Mouse (Mus musculus) forebrain, embryonic 12.5 days (tissue): ENCODE results near the gene Rpl18. TPM values are rescaled to one million over a fixed set of nuclear protein-coding genes. Genes with fewer than 3 reads are reported as not detected.
A peak's percentile ranks its signal among the peaks of the same experiment; 100 is the strongest.

Source experiments
- ATAC-seq: fragments of 200-750 bp; cut with Nextera tagmentation; 2 replicates; pipeline ENCODE4 v1.8.0; 2017; ENCODE audit warnings: moderate TSS enrichment; ENCODE audit not compliant: low FRiP score
- H3K27ac ChIP-seq: fragments of 300-500 bp; sonication (generic); 2 replicates; pipeline ENCODE4 v1.5.1; 2016; ENCODE audit warnings: mild to moderate bottlenecking
- H3K27me3 ChIP-seq: fragments of 300-500 bp; sonication (generic); 2 replicates; pipeline ENCODE4 v1.6.1; 2016; ENCODE audit warnings: mild to moderate bottlenecking
- H3K36me3 ChIP-seq: fragments of 300-500 bp; sonication (generic); replicated peaks from 2 replicates; pipeline ENCODE4 v1.6.1; 2016; ENCODE audit warnings: mild to moderate bottlenecking
- H3K4me1 ChIP-seq: fragments of 300-500 bp; sonication (generic); 2 replicates; pipeline ENCODE4 v1.6.1; 2016
- H3K4me2 ChIP-seq: fragments of 300-500 bp; sonication (generic); 2 replicates; pipeline ENCODE4 v1.6.1; 2016; ENCODE audit warnings: mild to moderate bottlenecking, moderate library complexity
- H3K4me3 ChIP-seq: fragments of 300-500 bp; sonication (generic); replicated peaks from 2 replicates; pipeline ENCODE4 v1.5.1; 2016; ENCODE audit warnings: mild to moderate bottlenecking
- H3K9ac ChIP-seq: fragments of 300-500 bp; sonication (generic); 2 replicates; pipeline ENCODE4 v1.6.1; 2016; ENCODE audit warnings: mild to moderate bottlenecking
- H3K9me3 ChIP-seq: fragments of 300-500 bp; sonication (generic); 2 replicates; pipeline ENCODE4 v1.6.1; 2016
- WGBS: fragments of 180-500 bp; shearing (Covaris S2); methylation state at CpG from one replicate; pipeline ENCODE4 v1.1.7; 2016; 5-methylcytosine and 5-hydroxymethylcytosine counted together
- polyA plus RNA-seq: library from polyadenylated mRNA; unstranded; fragments of >200 nt; fragmentation: Nextera tagmentation; extraction: Ambion mirVana; gene quantifications from 2 replicates; pipeline ENCODE4 v1.2.1, GENCODE M21; 2016

Gene Rpl18
- polyA plus RNA-seq: 707 and 745 TPM in 2 replicates

DNA sequence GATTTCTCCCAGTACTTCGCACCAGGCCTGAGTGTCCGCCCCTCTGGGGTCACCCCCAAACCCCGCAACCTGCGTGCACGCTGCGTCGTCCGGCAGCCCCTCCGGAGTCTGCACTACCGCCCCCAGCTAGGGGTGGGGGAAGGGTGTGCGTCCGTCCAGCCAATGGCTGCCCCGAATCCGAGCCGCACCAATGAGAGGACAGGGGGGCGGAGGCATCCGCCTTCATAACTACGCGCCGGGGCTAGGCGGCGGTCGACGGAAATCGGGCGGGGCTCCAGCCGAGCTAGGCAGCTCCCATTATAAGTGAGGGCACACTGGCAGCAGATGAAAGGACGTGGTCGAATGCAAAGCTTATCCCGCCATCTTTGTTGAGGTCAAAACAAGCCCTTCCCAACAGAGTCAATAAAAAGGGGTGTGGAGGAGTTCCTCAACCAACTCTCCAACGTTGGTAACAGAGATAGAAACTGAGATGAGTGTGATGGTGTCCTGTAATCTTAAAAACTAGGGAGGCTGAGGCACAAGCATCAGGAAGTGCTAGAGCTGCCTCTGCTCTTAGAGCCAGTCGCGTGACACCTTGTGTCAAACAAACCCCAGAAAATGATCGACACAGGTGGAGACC lies at the start of gene Rpl18:
TSS of gene Rpl18 (plus strand) at position 368 of the 619 bp plus-strand sequence.
- peak within 1 kb of the TSS; percentile 76 for H3K9ac ChIP-seq

DNA sequence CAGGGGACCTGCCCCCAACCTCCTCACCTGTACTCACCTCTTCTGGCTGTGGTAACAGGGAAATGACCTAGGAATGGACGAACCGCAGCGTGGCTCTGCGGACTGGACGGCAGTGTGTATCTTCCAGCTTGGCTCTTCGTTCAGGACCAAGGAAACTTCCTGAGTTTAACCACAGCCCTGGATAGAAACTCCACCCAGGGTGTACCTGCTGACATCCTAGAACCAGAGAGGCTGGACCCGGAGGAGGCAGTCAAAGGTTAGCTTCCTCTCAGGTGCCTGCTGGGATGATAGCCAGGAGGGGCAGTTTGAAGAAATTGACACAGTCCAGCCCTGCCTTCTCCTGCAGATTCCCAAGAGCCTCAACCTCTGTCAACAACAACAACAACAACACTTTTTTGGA lies 49.1 kb upstream of the Rpl18 start, which contains the start of gene Fut2:
TSS of gene Fut2 (minus strand) at position 234 of the 400 bp plus-strand sequence.
- WGBS: 86% methylated on average over 7 of the region's 7 CpGs
- H3K9ac ChIP-seq: no peak within 1 kb of the TSS

More for the DNA sequence above, at the start of gene Rpl18:
- Histone ChIP-seq H3K36me3 (peaks cover 46% of the 10 kb centered on the region), H3K27me3 (no peaks in the 10 kb centered on the region), H3K4me3 (peak within 1 kb of the TSS; percentile 66), H3K4me1 (peaks cover 45% of the 10 kb centered on the region), H3K27ac (peak within 1 kb of the TSS; percentile 67), H3K9me3 (no peaks in the 10 kb centered on the region), H3K4me2 (peak within 1 kb of the TSS; percentile 93)
- 9% methylated on average over 34 of the region's 34 CpGs for WGBS
- peak; percentile 92 for ATAC-seq

DNA sequence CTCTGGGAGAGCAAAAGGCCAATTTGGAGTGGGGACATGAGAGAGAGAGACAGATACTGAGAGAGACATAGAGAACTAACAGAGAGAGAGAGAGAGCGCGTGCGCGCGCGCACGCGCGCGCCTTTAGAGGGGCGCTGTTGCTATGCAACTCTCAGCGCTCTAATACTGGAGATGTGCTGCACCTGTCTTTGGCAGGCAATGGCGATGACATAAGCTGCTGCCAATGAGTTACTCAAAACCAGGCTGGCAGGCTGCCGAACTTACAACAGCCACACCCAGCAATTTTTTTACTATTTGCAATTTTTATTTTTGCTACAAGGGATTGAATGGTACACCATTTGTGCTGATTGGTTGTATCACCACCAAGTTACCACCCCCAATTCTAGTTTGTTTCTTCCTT lies 47.5 kb upstream of the Rpl18 start:
- no peak overlapping the region for H3K27ac ChIP-seq
- H3K9me3 ChIP-seq: no peaks in the 10 kb centered on the region
- ATAC-seq: no peak
- H3K4me2 ChIP-seq: no peak overlapping the region
- WGBS: 64% methylated on average over 14 of the region's 14 CpGs
- H3K4me1 ChIP-seq: no peaks in the 10 kb centered on the region
- peaks cover 4% of the 10 kb centered on the region; the same call in 1 of the 2 replicates for H3K27me3 ChIP-seq
- no peak overlapping the region for H3K4me3 ChIP-seq
- H3K9ac ChIP-seq: no peak overlapping the region
- H3K36me3 ChIP-seq: no peaks in the 10 kb centered on the region

More for the DNA sequence above, 49.1 kb upstream of the Rpl18 start, which contains the start of gene Fut2:
- no peaks in the 10 kb centered on the region for H3K4me1 ChIP-seq
- no peaks in the 10 kb centered on the region for H3K36me3 ChIP-seq
- no peak for ATAC-seq
- H3K9me3 ChIP-seq: no peaks in the 10 kb centered on the region
- peaks cover 4% of the 10 kb centered on the region; the same call in 1 of the 2 replicates for H3K27me3 ChIP-seq
- H3K27ac ChIP-seq: no peak within 1 kb of the TSS
- no peak within 1 kb of the TSS for H3K4me3 ChIP-seq
- H3K4me2 ChIP-seq: no peak within 1 kb of the TSS

DNA sequence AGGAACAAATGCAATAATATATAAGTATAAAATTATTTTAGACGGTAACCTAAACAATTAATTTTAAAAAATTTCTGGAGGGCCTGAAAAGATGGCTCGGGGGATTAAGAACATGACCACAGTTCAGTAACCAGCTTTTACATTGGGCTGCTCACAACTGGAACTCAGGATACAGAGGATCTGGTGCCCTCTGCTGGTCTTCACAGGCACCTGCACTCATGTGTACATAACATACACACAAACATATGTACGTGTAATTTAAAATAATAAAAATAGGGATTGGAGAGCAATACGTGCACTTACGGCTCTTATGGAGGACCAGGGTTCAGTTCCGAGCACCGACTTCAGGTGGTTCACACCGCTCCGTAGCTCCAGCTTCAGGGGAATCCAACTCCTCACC lies 46.3 kb upstream of the Rpl18 start:
- no peaks in the 10 kb centered on the region for H3K4me1 ChIP-seq
- H3K4me3 ChIP-seq: no peak overlapping the region
- H3K36me3 ChIP-seq: no peaks in the 10 kb centered on the region
- H3K27ac ChIP-seq: no peak overlapping the region
- no peak for ATAC-seq
- H3K9ac ChIP-seq: no peak overlapping the region
- H3K9me3 ChIP-seq: no peaks in the 10 kb centered on the region
- H3K4me2 ChIP-seq: no peak overlapping the region
- WGBS: 97% methylated on average over 9 of the region's 9 CpGs
- H3K27me3 ChIP-seq: 0 out of 2 replicates have a peak, but pooled peaks cover 5% of the 10 kb centered on the region

DNA sequence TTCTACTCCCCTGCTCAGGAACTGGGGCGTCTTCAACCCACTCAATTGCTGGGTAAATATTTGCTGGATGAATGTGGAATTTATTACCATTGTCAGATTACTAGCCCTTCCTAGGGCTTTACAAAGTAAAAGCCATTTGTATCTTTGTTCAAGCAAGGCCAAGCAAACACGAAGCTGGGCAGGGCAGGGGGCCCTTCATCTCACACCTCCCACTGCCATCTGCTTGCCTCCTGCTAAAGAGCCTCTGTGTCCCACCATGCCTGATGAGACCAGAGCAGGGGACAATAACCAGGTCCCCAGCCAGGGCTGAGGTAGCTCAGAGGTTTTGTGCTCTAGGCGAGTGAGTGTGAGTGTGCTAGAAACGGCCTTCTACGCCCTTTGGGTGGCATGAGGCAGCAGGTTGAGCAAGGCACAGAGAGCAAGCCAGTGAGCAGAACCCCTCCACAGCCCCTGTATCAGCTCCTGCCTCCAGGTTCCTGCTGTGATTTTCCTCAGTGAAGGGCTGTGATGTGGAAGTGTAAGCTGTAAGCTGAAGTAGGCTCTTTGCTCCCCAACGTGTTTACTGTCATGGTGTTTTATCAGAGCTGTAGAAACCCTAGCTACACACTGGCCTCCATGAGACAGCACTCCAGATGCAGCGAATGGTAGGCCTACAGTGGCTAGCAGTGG lies 37.5 kb upstream of the Rpl18 start:
- no peak overlapping the region for H3K4me2 ChIP-seq
- H3K36me3 ChIP-seq: no peaks in the 10 kb centered on the region
- H3K4me1 ChIP-seq: peaks cover 5% of the 10 kb centered on the region
- peaks cover 10% of the 10 kb centered on the region; the same call in 1 of the 2 replicates for H3K27me3 ChIP-seq
- 86% methylated on average over 7 of the region's 7 CpGs for WGBS
- no peak overlapping the region for H3K27ac ChIP-seq
- H3K9ac ChIP-seq: no peak overlapping the region
- H3K9me3 ChIP-seq: no peaks in the 10 kb centered on the region
- no peak overlapping the region for H3K4me3 ChIP-seq
- no peak for ATAC-seq

DNA sequence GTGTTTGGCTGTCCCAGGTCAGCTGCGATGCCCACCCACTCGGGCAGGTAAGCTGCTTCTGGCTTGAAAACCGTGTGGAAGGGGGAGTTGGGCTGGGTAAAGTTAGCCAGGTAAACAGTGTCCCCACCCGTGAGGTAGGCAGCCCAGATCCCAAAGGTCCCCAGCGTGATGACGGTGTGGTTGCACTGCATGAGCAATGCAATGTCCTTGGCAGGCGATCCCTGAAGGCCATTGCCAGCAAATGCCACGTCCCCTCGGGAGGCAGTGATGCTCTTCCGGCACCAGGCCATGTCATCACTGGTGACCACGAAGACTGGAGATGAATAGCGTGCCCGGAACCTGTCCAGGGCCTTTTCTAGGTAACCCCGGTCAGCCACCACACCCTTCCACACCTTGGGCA lies 36.7 kb upstream of the Rpl18 start:
- WGBS: 94% methylated on average over 14 of the region's 14 CpGs
- Histone ChIP-seq H3K9me3 (no peaks in the 10 kb centered on the region), H3K4me3 (no peak overlapping the region), H3K27me3 (peaks cover 9% of the 10 kb centered on the region; the same call in 1 of the 2 replicates), H3K4me2 (no peak overlapping the region), H3K27ac (no peak overlapping the region), H3K36me3 (no peaks in the 10 kb centered on the region), H3K4me1 (peaks cover 9% of the 10 kb centered on the region), H3K9ac (no peak overlapping the region)
- ATAC-seq: no peak

DNA sequence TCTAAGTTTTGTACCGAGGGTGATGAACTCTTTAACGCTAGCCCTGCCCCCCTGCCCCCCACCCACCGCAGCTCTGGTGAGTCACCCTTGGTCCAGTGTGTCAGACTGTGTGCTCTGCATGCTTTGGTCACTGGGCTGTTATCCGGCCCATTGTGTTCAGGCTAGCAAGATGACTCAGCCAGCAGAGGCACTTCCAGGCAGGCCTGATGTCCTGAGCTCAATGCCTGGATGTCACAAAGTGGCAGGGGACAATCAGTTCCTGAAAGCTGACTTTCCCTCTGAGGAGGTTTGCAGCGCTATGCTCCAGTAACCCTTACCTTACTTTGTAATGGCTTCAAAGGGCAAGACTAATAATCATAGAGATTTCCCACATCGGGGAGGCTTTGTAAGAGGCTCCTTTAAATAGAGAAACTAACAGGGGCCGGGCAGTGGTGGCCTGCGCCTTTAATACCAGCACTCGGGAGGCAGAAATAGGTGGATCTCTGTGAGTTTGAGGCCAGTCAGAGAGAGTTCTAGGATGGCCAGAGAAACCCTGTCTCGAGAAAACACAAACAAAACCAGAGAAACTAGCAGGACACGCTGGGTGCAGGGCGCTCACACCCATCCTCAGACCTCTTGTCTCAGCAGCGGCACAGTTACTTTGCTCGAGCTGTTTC lies 35.2 kb upstream of the Rpl18 start:
- H3K27me3 ChIP-seq: peaks cover 12% of the 10 kb centered on the region

DNA sequence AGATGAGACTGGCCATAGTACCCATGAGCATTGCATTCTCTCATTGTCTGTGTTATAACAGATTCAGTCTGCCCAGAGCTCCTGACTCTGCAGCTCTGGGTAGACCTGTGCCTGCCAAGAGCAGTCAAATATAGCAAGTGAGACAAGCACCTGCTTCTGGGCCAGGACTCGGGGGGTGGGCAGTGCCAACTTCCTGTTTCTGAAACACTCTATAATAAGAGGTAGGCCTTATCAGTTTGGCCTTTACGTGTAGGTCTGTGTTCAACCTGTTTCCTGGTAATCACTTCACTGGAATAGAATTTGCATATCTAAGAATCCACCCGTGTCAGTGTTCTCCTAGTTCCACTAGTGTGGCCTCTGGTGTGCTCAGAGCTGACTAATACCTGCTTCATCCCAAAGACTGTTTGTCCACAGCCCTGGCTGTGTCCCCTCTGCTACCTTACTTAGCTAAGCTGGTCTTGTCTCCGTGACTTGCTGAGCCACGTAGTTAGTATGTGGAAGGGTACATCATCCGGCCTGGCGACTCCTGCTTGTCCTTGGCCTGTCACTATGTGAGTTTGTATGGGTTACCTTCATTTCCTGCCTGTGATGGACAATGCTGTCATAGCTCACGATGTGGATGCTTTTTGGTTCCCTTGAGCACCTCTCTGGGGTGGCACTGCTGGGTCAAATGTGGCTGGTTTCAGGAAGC lies 34.1 kb upstream of the Rpl18 start:
- WGBS: 91% methylated on average over 8 of the region's 8 CpGs
- no peak overlapping the region for H3K4me2 ChIP-seq
- no peaks in the 10 kb centered on the region for H3K9me3 ChIP-seq
- peaks cover 13% of the 10 kb centered on the region for H3K4me1 ChIP-seq
- no peaks in the 10 kb centered on the region for H3K36me3 ChIP-seq
- no peak for ATAC-seq
- H3K27me3 ChIP-seq: peaks cover 20% of the 10 kb centered on the region
- no peak overlapping the region for H3K27ac ChIP-seq
- H3K4me3 ChIP-seq: no peak overlapping the region
- H3K9ac ChIP-seq: no peak overlapping the region

More for the DNA sequence above, 35.2 kb upstream of the Rpl18 start:
- H3K9me3 ChIP-seq: no peaks in the 10 kb centered on the region
- no peak for ATAC-seq
- 68% methylated on average over 14 of the region's 14 CpGs for WGBS
- no peak overlapping the region for H3K27ac ChIP-seq
- no peak overlapping the region for H3K9ac ChIP-seq
- H3K4me1 ChIP-seq: peaks cover 9% of the 10 kb centered on the region
- no peak overlapping the region for H3K4me2 ChIP-seq
- H3K4me3 ChIP-seq: no peak overlapping the region
- no peaks in the 10 kb centered on the region for H3K36me3 ChIP-seq

DNA sequence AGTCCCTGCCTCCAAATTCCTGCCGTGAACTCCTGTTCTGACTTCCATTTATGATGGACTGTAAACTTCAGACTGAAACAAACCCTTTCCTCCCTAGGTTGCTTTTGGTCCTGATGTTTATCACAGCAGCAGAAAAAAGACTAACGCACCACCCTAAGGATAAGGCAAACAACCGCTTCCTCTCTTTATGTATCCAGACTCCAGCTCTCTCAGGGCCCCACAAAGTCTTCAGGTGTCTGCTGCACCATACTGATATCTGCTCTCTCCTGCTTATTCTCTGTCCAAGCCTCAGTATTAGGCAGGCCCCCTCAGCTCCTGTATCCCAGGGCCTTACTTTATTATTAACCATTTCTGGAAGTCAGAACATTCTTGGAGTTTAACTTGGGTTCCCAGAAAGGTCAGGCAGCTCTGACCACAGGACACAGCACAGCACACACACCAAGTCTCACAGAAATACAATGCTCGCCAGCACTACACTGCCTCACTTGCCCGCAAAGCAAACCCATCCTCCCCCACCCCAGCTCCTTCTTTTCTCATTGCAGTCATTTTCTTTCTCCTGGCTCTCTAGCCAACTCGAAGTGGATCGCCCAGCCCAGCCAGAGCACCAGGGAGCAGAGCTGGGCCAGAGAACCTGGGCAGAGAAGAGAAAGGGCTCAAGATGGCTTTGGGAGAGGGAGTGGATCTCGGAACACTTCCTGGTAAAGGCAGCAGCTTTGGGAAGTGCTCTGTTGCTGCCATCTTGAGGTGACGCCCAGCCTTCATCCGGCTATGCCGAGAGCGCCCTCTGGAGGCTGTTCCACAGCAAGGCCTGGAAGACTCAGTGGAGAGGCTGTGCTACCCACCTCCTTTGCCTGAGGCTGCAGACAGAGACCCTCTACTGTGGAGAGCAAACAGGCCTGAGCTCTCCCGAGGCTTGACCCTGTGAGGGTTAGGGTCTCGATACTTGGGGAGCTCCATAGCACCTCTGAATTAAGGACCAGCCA lies 32.8 kb upstream of the Rpl18 start:
- Histone ChIP-seq H3K27me3 (peaks cover 21% of the 10 kb centered on the region), H3K9me3 (no peaks in the 10 kb centered on the region), H3K27ac (peak overlapping the region; percentile 71), H3K36me3 (no peaks in the 10 kb centered on the region), H3K4me1 (peaks cover 15% of the 10 kb centered on the region), H3K4me3 (peak overlapping the region; percentile 21), H3K9ac (no peak overlapping the region; the same call in 1 of the 2 replicates), H3K4me2 (peak overlapping the region; percentile 42)
- ATAC-seq: peak; percentile 87
- WGBS: 29% methylated on average over 14 of the region's 14 CpGs

DNA sequence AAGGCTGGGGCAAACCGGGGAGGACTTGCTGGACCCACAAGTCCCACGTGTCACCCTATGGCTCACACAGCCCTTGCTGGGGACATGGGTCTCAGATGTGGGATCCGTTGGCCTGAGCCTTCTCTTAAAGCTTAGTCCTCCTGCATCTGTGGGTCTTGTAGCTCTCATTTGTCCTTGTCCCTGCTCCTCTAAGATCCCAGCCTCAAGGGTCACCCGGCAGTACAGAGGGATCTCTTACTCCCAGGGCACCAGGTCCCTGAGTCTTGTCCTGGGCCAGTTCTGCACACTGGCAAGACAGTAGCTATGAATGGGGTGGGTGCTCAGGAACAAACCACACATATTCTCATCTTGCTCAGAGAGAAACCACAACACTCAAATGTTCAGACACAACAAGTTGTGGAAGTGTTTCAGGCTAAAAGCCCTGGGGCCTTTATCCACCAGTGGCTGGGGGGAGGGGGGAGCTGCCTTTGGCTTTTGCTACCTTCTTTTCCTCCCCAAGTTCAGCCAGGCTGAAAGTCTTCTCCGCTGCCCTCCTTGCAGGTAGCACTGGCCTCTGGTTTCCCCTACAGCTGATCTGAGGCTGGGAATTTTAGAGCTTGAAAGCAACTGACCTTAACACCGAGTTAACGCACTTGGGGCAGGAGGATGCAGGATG lies 31.7 kb upstream of the Rpl18 start, which contains the start of gene Ntn5:
TSS of gene Ntn5 (plus strand) at position 627 of the 655 bp plus-strand sequence.
- no peak within 1 kb of the TSS for H3K27ac ChIP-seq
- H3K9me3 ChIP-seq: no peaks in the 10 kb centered on the region
- H3K27me3 ChIP-seq: peaks cover 21% of the 10 kb centered on the region
- peak within 1 kb of the TSS; percentile 21; the same call in 1 of the 2 replicates for H3K4me3 ChIP-seq
- H3K4me1 ChIP-seq: peaks cover 15% of the 10 kb centered on the region
- no peak for ATAC-seq
- no peaks in the 10 kb centered on the region for H3K36me3 ChIP-seq
- 73% methylated on average over 7 of the region's 7 CpGs for WGBS
- H3K4me2 ChIP-seq: no peak within 1 kb of the TSS
- H3K9ac ChIP-seq: no peak within 1 kb of the TSS

DNA sequence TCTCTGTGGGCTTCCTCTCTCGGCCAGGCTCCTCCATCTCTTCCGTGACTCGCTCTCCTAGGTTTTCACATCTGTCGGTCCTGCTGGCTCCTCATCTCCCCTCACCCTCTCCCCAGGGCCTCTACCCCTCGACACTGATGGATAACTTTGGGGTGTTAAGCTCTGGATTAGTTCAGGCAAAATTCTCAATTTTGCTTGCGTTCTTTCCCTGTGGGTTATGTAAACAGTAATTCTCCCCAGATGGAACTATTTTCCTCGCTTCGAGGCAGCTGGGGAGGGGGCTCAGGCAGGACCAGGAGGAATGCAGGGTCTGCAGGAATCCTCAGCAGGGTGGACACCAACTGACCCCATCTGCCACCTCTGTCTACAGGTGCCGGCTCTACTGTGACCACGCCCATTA lies 29.4 kb upstream of the Rpl18 start:
- no peak overlapping the region for H3K4me3 ChIP-seq
- no peak for ATAC-seq

More for the DNA sequence above, 29.4 kb upstream of the Rpl18 start:
- no peaks in the 10 kb centered on the region for H3K9me3 ChIP-seq
- H3K27ac ChIP-seq: no peak overlapping the region
- H3K4me1 ChIP-seq: peaks cover 15% of the 10 kb centered on the region
- H3K36me3 ChIP-seq: no peaks in the 10 kb centered on the region
- H3K27me3 ChIP-seq: peaks cover 25% of the 10 kb centered on the region
- no peak overlapping the region for H3K4me2 ChIP-seq
- no peak overlapping the region for H3K9ac ChIP-seq
- 67% methylated on average over 10 of the region's 10 CpGs for WGBS
